Mouse (Mus musculus): ENCODE data around the gene Noxo1.
"Not testable (repeated sequence)": the region's sequence is repeated elsewhere in the genome, so short reads cannot be mapped to it uniquely, and the experiment has no call there.

DNA sequence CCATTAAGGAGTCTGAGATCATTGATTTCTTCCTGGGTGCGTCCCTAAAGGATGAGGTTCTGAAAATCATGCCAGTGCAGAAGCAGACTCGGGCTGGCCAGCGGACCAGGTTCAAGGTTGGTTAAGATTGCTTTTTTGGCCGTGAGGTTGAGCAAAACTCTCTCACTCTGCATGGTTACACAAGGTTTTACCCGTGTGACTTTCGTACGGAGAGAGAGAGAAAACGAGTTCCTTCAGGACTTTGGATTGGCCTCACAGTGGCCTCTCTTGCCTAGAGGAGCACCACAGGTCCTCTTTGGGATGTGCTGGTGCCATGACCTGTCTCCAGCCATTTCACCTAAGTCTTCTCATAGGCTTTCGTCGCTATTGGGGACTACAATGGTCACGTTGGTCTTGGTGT, 24.6 kb downstream of the Noxo1 start:
- not testable (repeated sequence) for TF ChIP-seq CTCF (IDR thresholded peaks at IDR 0.05 in 2 of 3, conservative IDR thresholded peaks at IDR 0.05 in 1 of 3; ENCODE audit: control insufficient read depth in 1 of 3, insufficient read depth in 1 of 3, low read depth in 2 of 3, low read length in 3 of 3, poor library complexity in 1 of 3, severe bottlenecking in 1 of 3); ZNF384 (IDR thresholded peaks at IDR 0.05; ENCODE audit: low read depth, low read length); SIN3A (IDR thresholded peaks at IDR 0.05; ENCODE audit: low read length)

Measured in MEL (cell line).